Mouse (Mus musculus) erythroblast, embryonic 14.5 days (primary cell): ENCODE results near the gene Rpl38.

Experiments used
- GATA1 ChIP-seq: IDR thresholded peaks from 2 replicates; pipeline ENCODE4 v1.6.1; 2012; ENCODE audit warnings: low read length, inconsistent platforms, mixed read lengths
- TAL1 ChIP-seq: IDR thresholded peaks from 3 replicates; pipeline ENCODE4 v1.6.1; 2012; ENCODE audit warnings: low read length, inconsistent platforms, mixed read lengths

GRCm38 (mm10) chr11:114680291-114680690 is 12.0 kb downstream of the Rpl38 start:
- TF ChIP-seq GATA1 (no peak), TAL1 (no peak)
